Mouse (Mus musculus): Measurements from ENCODE around the gene Rab8a. TPM values are rescaled to one million over a fixed set of nuclear protein-coding genes. Genes with fewer than 3 reads are reported as not detected.

Gene Rab8a
- total RNA-seq, 2 experiments from 2014 or later, result 42.6 to 46.7 TPM

- peak in 1 of 2 experiments; percentile 8 for DNase-seq (ENCODE audit: extremely low spot score in 1 of 2, low spot score in 2 of 2)
- intact Hi-C loops (cut with DNase I), result no loop called here
Observed at GRCm38 (mm10) chr8:72144345-72144975, 16.5 kb upstream of the Rab8a start.

- no peak for DNase-seq (ENCODE audit: extremely low spot score in 1 of 2, low spot score in 2 of 2)
Observed at GRCm38 (mm10) chr8:72145511-72145910, 15.5 kb upstream of the Rab8a start.

GRCm38 (mm10) chr8:72146056-72146455 lies 14.9 kb upstream of the Rab8a start:
- peak in 1 of 2 experiments; percentile 10 for DNase-seq (ENCODE audit: extremely low spot score in 1 of 2, low spot score in 2 of 2)
- intact Hi-C loops (cut with DNase I), result no loop called here

More at GRCm38 (mm10) chr8:72145511-72145910, 15.5 kb upstream of the Rab8a start:
- intact Hi-C loops (cut with DNase I), result no loop called here

GRCm38 (mm10) chr8:72146556-72146955 lies 14.4 kb upstream of the Rab8a start:
- intact Hi-C loops (cut with DNase I), result no loop called here
- peak in 1 of 2 experiments; percentile 13 for DNase-seq (ENCODE audit: extremely low spot score in 1 of 2, low spot score in 2 of 2)

GRCm38 (mm10) chr8:72147266-72147665 lies 13.7 kb upstream of the Rab8a start:
- peak in 1 of 2 experiments; percentile 16 for DNase-seq (ENCODE audit: extremely low spot score in 1 of 2, low spot score in 2 of 2)
- intact Hi-C loops (cut with DNase I), result no loop called here

GRCm38 (mm10) chr8:72149056-72149455 lies 11.9 kb upstream of the Rab8a start:
- DNase-seq (ENCODE audit: extremely low spot score in 1 of 2, low spot score in 2 of 2), result peak in 1 of 2 experiments; percentile 3
- intact Hi-C loops (cut with DNase I), result no loop called here

GRCm38 (mm10) chr8:72151418-72152078 lies 9.5 kb upstream of the Rab8a start:
- intact Hi-C loops (cut with DNase I), result no loop called here
- DNase-seq (ENCODE audit: extremely low spot score in 1 of 2, low spot score in 2 of 2), result no peak

- intact Hi-C loops (cut with DNase I), result no loop called here
- no peak for DNase-seq (ENCODE audit: extremely low spot score in 1 of 2, low spot score in 2 of 2)
Observed at GRCm38 (mm10) chr8:72153382-72153781, 7.6 kb upstream of the Rab8a start.

GRCm38 (mm10) chr8:72158096-72158495 lies 2.9 kb upstream of the Rab8a start:
- no peak for DNase-seq (ENCODE audit: extremely low spot score in 1 of 2, low spot score in 2 of 2)
- intact Hi-C loops (cut with DNase I), result no loop called here

- intact Hi-C loops (cut with DNase I), result no loop called here
- no peak for DNase-seq (ENCODE audit: extremely low spot score in 1 of 2, low spot score in 2 of 2)
Observed at GRCm38 (mm10) chr8:72158726-72159125, 2.3 kb upstream of the Rab8a start.

GRCm38 (mm10) chr8:72160007-72160406 lies 993 bp upstream of the Rab8a start:
- DNase-seq (ENCODE audit: extremely low spot score in 1 of 2, low spot score in 2 of 2), result no peak
- intact Hi-C loops (cut with DNase I), result no loop called here

- intact Hi-C loops (cut with DNase I), result no loop called here
Observed at GRCm38 (mm10) chr8:72162821-72163220, 1.8 kb downstream of the Rab8a start.

GRCm38 (mm10) chr8:72169098-72169668 lies 8.2 kb downstream of the Rab8a start:
- intact Hi-C loops (cut with DNase I), result no loop called here
- DNase-seq (ENCODE audit: extremely low spot score in 1 of 2, low spot score in 2 of 2), result no peak

More at GRCm38 (mm10) chr8:72162821-72163220, 1.8 kb downstream of the Rab8a start:
- no peak for DNase-seq (ENCODE audit: extremely low spot score in 1 of 2, low spot score in 2 of 2)

GRCm38 (mm10) chr8:72169681-72170249 lies 8.8 kb downstream of the Rab8a start:
- intact Hi-C loops (cut with DNase I), result no loop called here
- no peak for DNase-seq (ENCODE audit: extremely low spot score in 1 of 2, low spot score in 2 of 2)

GRCm38 (mm10) chr8:72177346-72177925 lies 16.4 kb downstream of the Rab8a start:
- intact Hi-C loops (cut with DNase I), result loop anchor here (5.0 kb wide), 4 partner anchors 45 to 190 kb away; partner anchors contain the start of gene Ap1m1
- peak; percentile 60 to 82 for DNase-seq (ENCODE audit: extremely low spot score in 1 of 2, low spot score in 2 of 2)

GRCm38 (mm10) chr8:72183554-72184202 lies 22.7 kb downstream of the Rab8a start:
- no peak for DNase-seq (ENCODE audit: extremely low spot score in 1 of 2, low spot score in 2 of 2)
- intact Hi-C loops (cut with DNase I), result no loop called here

- intact Hi-C loops (cut with DNase I), result no loop called here
- DNase-seq (ENCODE audit: extremely low spot score in 1 of 2, low spot score in 2 of 2), result no peak
Observed at GRCm38 (mm10) chr8:72187793-72188331, 26.9 kb downstream of the Rab8a start.

GRCm38 (mm10) chr8:72189417-72190214 lies 28.6 kb downstream of the Rab8a start, which contains the start of gene Hsh2d:
TSS of gene Hsh2d (plus strand) at chr8:72189638.
- intact Hi-C loops (cut with DNase I), result no loop called here
- no peak for DNase-seq (ENCODE audit: extremely low spot score in 1 of 2, low spot score in 2 of 2)

All from left cerebral cortex, postnatal 10 days (tissue).